Mouse (Mus musculus) midbrain, embryonic 16.5 days (tissue): ENCODE results near the gene Sell. TPM values are rescaled to one million over a fixed set of nuclear protein-coding genes. Genes with fewer than 3 reads are reported as not detected.

ENCODE experiments used
- ATAC-seq: fragments of 200-750 bp; cut with Nextera tagmentation; 2 replicates; pipeline ENCODE4 v1.8.0; 2017; ENCODE audit warnings: moderate TSS enrichment
- H3K27ac ChIP-seq: fragments of 300-500 bp; sonication (generic); 2 replicates; pipeline ENCODE4 v1.5.1; 2014; ENCODE audit warnings: mild to moderate bottlenecking, low read length, mixed read lengths
- H3K27me3 ChIP-seq: fragments of 300-500 bp; sonication (generic); 2 replicates; pipeline ENCODE4 v1.6.1; 2014; ENCODE audit warnings: low read depth, low read length, mixed read lengths; ENCODE audit not compliant: control insufficient read depth, insufficient read depth
- H3K36me3 ChIP-seq: fragments of 300-500 bp; sonication (generic); 2 replicates; pipeline ENCODE4 v1.6.1; 2014; ENCODE audit warnings: mild to moderate bottlenecking, low read length, moderate library complexity, mixed read lengths; ENCODE audit not compliant: control insufficient read depth, insufficient read depth
- H3K4me1 ChIP-seq: fragments of 300-500 bp; sonication (generic); 2 replicates; pipeline ENCODE4 v1.6.1; 2014; ENCODE audit warnings: mild to moderate bottlenecking, low read length, mixed read lengths; ENCODE audit not compliant: control insufficient read depth, insufficient read depth
- H3K4me2 ChIP-seq: fragments of 300-500 bp; sonication (generic); 2 replicates; pipeline ENCODE4 v1.6.1; 2014; ENCODE audit warnings: mild to moderate bottlenecking, low read length, mixed read lengths
- H3K4me3 ChIP-seq: fragments of 300-500 bp; sonication (generic); 2 replicates; pipeline ENCODE4 v1.5.1; 2014; ENCODE audit warnings: low read depth, mild to moderate bottlenecking, low read length, moderate library complexity, mixed read lengths
- H3K9ac ChIP-seq: fragments of 300-500 bp; sonication (generic); 2 replicates; pipeline ENCODE4 v1.6.1; 2014; ENCODE audit warnings: low read depth, low read length, mixed read lengths
- H3K9me3 ChIP-seq: fragments of 300-500 bp; sonication (generic); replicated peaks from 2 replicates; pipeline ENCODE4 v1.6.1; 2014; ENCODE audit warnings: mild to moderate bottlenecking, low read length, mixed read lengths; ENCODE audit not compliant: control insufficient read depth, poor library complexity, severe bottlenecking
- WGBS: fragments of 180-500 bp; shearing (Covaris S2); extraction: QIAGEN DNeasy Blood & Tissue Kit; methylation state at CpG from one replicate; pipeline ENCODE4 v1.1.7; 2014; 5-methylcytosine and 5-hydroxymethylcytosine counted together
- polyA plus RNA-seq: library from polyadenylated mRNA; unstranded; fragments of >200 nt; fragmentation: Nextera tagmentation; extraction: Ambion mirVana; gene quantifications from 2 replicates; pipeline ENCODE4 v1.2.1, GENCODE M21; 2015

The Sell gene
- polyA plus RNA-seq, 1 experiment from 2014 or later: not detected

GRCm38 (mm10) chr1:164114280-164114679, 52.5 kb downstream of the Sell start:
- H3K4me2 ChIP-seq: no peak overlapping the region
- H3K27ac ChIP-seq: no peak overlapping the region
- H3K27me3 ChIP-seq: no peaks in the 10 kb centered on the region
- H3K4me3 ChIP-seq: no peak overlapping the region
- H3K36me3 ChIP-seq: no peaks in the 10 kb centered on the region
- ATAC-seq: no peak
- H3K9ac ChIP-seq: no peak overlapping the region
- H3K9me3 ChIP-seq: no peaks in the 10 kb centered on the region
- 89% methylated on average over 5 of the region's 5 CpGs for WGBS
- no peaks in the 10 kb centered on the region for H3K4me1 ChIP-seq

GRCm38 (mm10) chr1:164114947-164115493, 53.2 kb downstream of the Sell start, which contains the start of gene Selp:
Gene Selp, plus strand, starts transcription at chr1:164115264.
- Histone ChIP-seq H3K9me3 (no peaks in the 10 kb centered on the region), H3K4me3 (no peak within 1 kb of the TSS), H3K36me3 (no peaks in the 10 kb centered on the region), H3K27me3 (no peaks in the 10 kb centered on the region), H3K4me1 (no peaks in the 10 kb centered on the region), H3K4me2 (no peak within 1 kb of the TSS), H3K27ac (no peak within 1 kb of the TSS), H3K9ac (no peak within 1 kb of the TSS)
- no peak for ATAC-seq
- 78% methylated on average over 8 of the region's 8 CpGs for WGBS

GRCm38 (mm10) chr1:164115647-164116046, 53.9 kb downstream of the Sell start:
- Histone ChIP-seq H3K4me3 (no peak overlapping the region), H3K4me2 (no peak overlapping the region), H3K9me3 (no peaks in the 10 kb centered on the region), H3K27me3 (no peaks in the 10 kb centered on the region), H3K4me1 (no peaks in the 10 kb centered on the region), H3K36me3 (no peaks in the 10 kb centered on the region), H3K9ac (no peak overlapping the region), H3K27ac (no peak overlapping the region)
- no peak for ATAC-seq
- 79% methylated on average over 6 of the region's 6 CpGs for WGBS

GRCm38 (mm10) chr1:164117869-164118268, 56.1 kb downstream of the Sell start:
- Histone ChIP-seq H3K27ac (no peak overlapping the region), H3K4me1 (no peaks in the 10 kb centered on the region), H3K4me3 (no peak overlapping the region), H3K36me3 (no peaks in the 10 kb centered on the region), H3K4me2 (no peak overlapping the region), H3K27me3 (no peaks in the 10 kb centered on the region), H3K9ac (no peak overlapping the region), H3K9me3 (no peaks in the 10 kb centered on the region)
- no peak for ATAC-seq
- 91% methylated on average over 6 of the region's 6 CpGs for WGBS

GRCm38 (mm10) chr1:164119892-164120776, 58.4 kb downstream of the Sell start:
- ATAC-seq: no peak
- no peak overlapping the region for H3K27ac ChIP-seq
- H3K4me2 ChIP-seq: no peak overlapping the region
- no peaks in the 10 kb centered on the region for H3K27me3 ChIP-seq
- H3K36me3 ChIP-seq: no peaks in the 10 kb centered on the region
- H3K9ac ChIP-seq: no peak overlapping the region
- H3K4me3 ChIP-seq: no peak overlapping the region
- no peaks in the 10 kb centered on the region for H3K9me3 ChIP-seq
- no peaks in the 10 kb centered on the region for H3K4me1 ChIP-seq
- 86% methylated on average over 3 of the region's 3 CpGs for WGBS

- Histone ChIP-seq H3K4me2 (no peak overlapping the region), H3K27ac (no peak overlapping the region), H3K4me1 (no peaks in the 10 kb centered on the region), H3K36me3 (no peaks in the 10 kb centered on the region), H3K9ac (no peak overlapping the region), H3K4me3 (no peak overlapping the region), H3K9me3 (no peaks in the 10 kb centered on the region), H3K27me3 (no peaks in the 10 kb centered on the region)
- ATAC-seq: no peak
- 92% methylated on average over 3 of the region's 3 CpGs for WGBS
These were observed 59.0 kb downstream of the Sell start for GRCm38 (mm10) chr1:164120777-164121158.

- H3K36me3 ChIP-seq: no peaks in the 10 kb centered on the region
- no peak overlapping the region for H3K9ac ChIP-seq
- no peaks in the 10 kb centered on the region for H3K4me1 ChIP-seq
- H3K9me3 ChIP-seq: no peaks in the 10 kb centered on the region
- H3K4me2 ChIP-seq: no peak overlapping the region
- ATAC-seq: no peak
- no peak overlapping the region for H3K27ac ChIP-seq
- 75% methylated on average over 3 of the region's 3 CpGs for WGBS
- no peak overlapping the region for H3K4me3 ChIP-seq
- H3K27me3 ChIP-seq: no peaks in the 10 kb centered on the region
These were observed 62.1 kb downstream of the Sell start for GRCm38 (mm10) chr1:164123836-164124235.

- Histone ChIP-seq H3K9me3 (no peaks in the 10 kb centered on the region), H3K36me3 (no peaks in the 10 kb centered on the region), H3K4me3 (no peak overlapping the region), H3K4me1 (no peaks in the 10 kb centered on the region), H3K27me3 (no peaks in the 10 kb centered on the region), H3K4me2 (no peak overlapping the region), H3K9ac (no peak overlapping the region), H3K27ac (no peak overlapping the region)
- WGBS: 72% methylated on average over 3 of the region's 3 CpGs
- no peak for ATAC-seq
These were observed 68.2 kb downstream of the Sell start for GRCm38 (mm10) chr1:164130013-164130412.

- H3K27ac ChIP-seq: no peak overlapping the region
- H3K27me3 ChIP-seq: no peaks in the 10 kb centered on the region
- no peak overlapping the region for H3K9ac ChIP-seq
- no peak for ATAC-seq
- no peaks in the 10 kb centered on the region for H3K9me3 ChIP-seq
- H3K4me2 ChIP-seq: no peak overlapping the region
- WGBS: 84% methylated on average over 1 of the region's 1 CpGs
- H3K4me1 ChIP-seq: no peaks in the 10 kb centered on the region
- H3K4me3 ChIP-seq: no peak overlapping the region
- no peaks in the 10 kb centered on the region for H3K36me3 ChIP-seq
These were observed 70.8 kb downstream of the Sell start for GRCm38 (mm10) chr1:164132609-164133008.
